In the genomic region with DNA sequence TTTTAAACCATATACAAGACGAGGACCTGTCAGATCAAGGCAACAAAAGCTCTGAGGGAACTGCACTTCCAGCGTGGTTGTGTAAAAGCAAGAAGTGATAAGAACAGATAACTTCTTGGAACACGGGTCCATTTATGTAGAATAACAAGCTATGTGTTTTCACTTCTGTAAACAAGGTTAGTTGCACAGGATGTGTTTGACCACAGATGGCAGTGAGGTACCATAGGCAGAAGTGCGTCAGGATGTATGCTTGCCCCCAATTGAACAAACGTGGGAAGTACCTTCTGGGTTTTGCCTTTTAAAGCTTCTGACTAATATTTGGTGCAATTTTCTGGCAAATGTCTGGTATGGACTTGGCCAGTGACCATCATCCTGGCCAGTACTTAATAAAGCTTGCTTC, we compare ENCODE assay signal across 21 mouse cellular contexts. TPM values are rescaled to one million over a fixed set of nuclear protein-coding genes. Genes with fewer than 3 reads are reported as not detected.
"Had no signal": no experiment of that assay in that cellular context is flagged by ENCODE, and none has a peak within 500 bp of the region (broad histone marks: within the 10 kb centered on the region; RNA-seq: fewer than 3 reads in every experiment).

No protein-coding gene starts in this region.

- H3K9ac ChIP-seq: liver, embryonic 15.5 days; midbrain, embryonic 15.5 days; neural tube, embryonic 12.5 days had no signal

- H3K4me2 ChIP-seq: liver, embryonic 11.5 days; liver, embryonic 15.5 days; midbrain, embryonic 11.5 days; midbrain, embryonic 15.5 days; neural tube, embryonic 12.5 days had no signal

- H3K36me3 ChIP-seq: limb, embryonic 10.5 days; liver, embryonic 15.5 days; midbrain, embryonic 15.5 days; neural tube, embryonic 12.5 days had no signal

- H3K9me3 ChIP-seq: limb, embryonic 10.5 days; liver, embryonic 15.5 days; megakaryocyte, embryonic 14.5 days; midbrain, embryonic 15.5 days; neural tube, embryonic 12.5 days had no signal

- ATAC-seq: lung, postnatal 0 days; midbrain, embryonic 15.5 days had no signal

- H3K4me3 ChIP-seq: left cerebral cortex, adult 2 months; limb, embryonic 10.5 days; liver, embryonic 15.5 days; midbrain, embryonic 15.5 days; neural tube, embryonic 12.5 days had no signal

- H3K27ac ChIP-seq: left cerebral cortex, adult 2 months; limb, embryonic 10.5 days; liver, embryonic 15.5 days; midbrain, embryonic 15.5 days; neural tube, embryonic 12.5 days; stomach, postnatal 0 days had no signal

- DNase-seq: kidney, postnatal 10 days; kidney, postnatal 4 days; lung, adult 2 months; lung, postnatal 36 days; right cerebral cortex, postnatal 14 days had no signal

- H3K27me3 ChIP-seq: liver, embryonic 15.5 days; midbrain, embryonic 15.5 days; neural tube, embryonic 12.5 days had no signal

RNA-seq across cellular contexts. Expression of a gene that starts 7.1 kb away (rescaled TPM):
- total RNA-seq: layer of hippocampus, postnatal 25 days; left cerebral cortex, postnatal 14 days; monocyte, adult 5-6 weeks had no signal
- polyA plus RNA-seq: kidney, embryonic 14.5 days; limb, embryonic 10.5 days; limb, embryonic 14.5 days; liver, embryonic 11.5 days; liver, embryonic 15.5 days; lung, adult 2 months; lung, postnatal 0 days; midbrain, embryonic 11.5 days; midbrain, embryonic 15.5 days; neural tube, embryonic 12.5 days; small intestine, adult 2 months; stomach, postnatal 0 days had no signal

RNA-seq across cellular contexts. Expression of a gene that starts 13.8 kb away (rescaled TPM):
- total RNA-seq: layer of hippocampus, postnatal 25 days; left cerebral cortex, adult 2 months; left cerebral cortex, postnatal 14 days; monocyte, adult 5-6 weeks had no signal
- polyA plus RNA-seq: kidney, embryonic 14.5 days; limb, embryonic 10.5 days; limb, embryonic 14.5 days; liver, embryonic 11.5 days; liver, embryonic 15.5 days; lung, adult 2 months; lung, postnatal 0 days; midbrain, embryonic 11.5 days; midbrain, embryonic 15.5 days; neural tube, embryonic 12.5 days; small intestine, adult 2 months; stomach, postnatal 0 days had no signal
